Mouse (Mus musculus) intestine, embryonic 14.5 days (tissue): ENCODE measurements around the gene Zc3hc1. TPM values are rescaled to one million over a fixed set of nuclear protein-coding genes. Genes with fewer than 3 reads are reported as not detected.

Experiments used
- ATAC-seq: fragments of 200-750 bp; cut with Nextera tagmentation; replicated peaks from 2 replicates; pipeline ENCODE4 v1.8.0; 2017; ENCODE audit warnings: low read depth, moderate number of reproducible peaks, moderate TSS enrichment, moderate library complexity; ENCODE audit not compliant: low FRiP score, low TSS enrichment
- DNase-seq: peaks from one replicate; pipeline ENCODE4 v3.0.0-alpha.2; 2018; ENCODE audit warnings: low spot score
- H3K27ac ChIP-seq: fragments of 300-500 bp; sonication (generic); 2 replicates; pipeline ENCODE4 v1.5.1; 2014; ENCODE audit warnings: low read depth, mild to moderate bottlenecking, control low read depth
- H3K27me3 ChIP-seq: fragments of 300-500 bp; sonication (generic); replicated peaks from 2 replicates; pipeline ENCODE4 v1.6.1; 2014; ENCODE audit warnings: low read length, control low read depth; ENCODE audit not compliant: control insufficient read depth, insufficient read depth
- H3K36me3 ChIP-seq: fragments of 300-500 bp; sonication (generic); 2 replicates; pipeline ENCODE4 v1.6.1; 2014; ENCODE audit warnings: low read length, control low read depth; ENCODE audit not compliant: control insufficient read depth, insufficient read depth
- H3K4me1 ChIP-seq: fragments of 300-500 bp; sonication (generic); replicated peaks from 2 replicates; pipeline ENCODE4 v1.6.1; 2014; ENCODE audit warnings: low read length, control low read depth, mixed read lengths; ENCODE audit not compliant: control insufficient read depth, insufficient read depth
- H3K4me2 ChIP-seq: fragments of 300-500 bp; sonication (generic); 2 replicates; pipeline ENCODE4 v1.6.1; 2014; ENCODE audit warnings: low read length
- H3K4me3 ChIP-seq: fragments of 300-500 bp; sonication (generic); 2 replicates; pipeline ENCODE4 v1.5.1; 2014; ENCODE audit warnings: low read depth, low read length, control low read depth, mixed read lengths
- H3K9ac ChIP-seq: fragments of 300-500 bp; sonication (generic); 2 replicates; pipeline ENCODE4 v1.6.1; 2014; ENCODE audit warnings: mild to moderate bottlenecking, low read length
- H3K9me3 ChIP-seq: fragments of 300-500 bp; sonication (generic); 2 replicates; pipeline ENCODE4 v1.6.1; 2016; ENCODE audit warnings: low read length, control low read depth; ENCODE audit not compliant: control insufficient read depth
- WGBS: fragments of 180-500 bp; shearing (Covaris S2); extraction: QIAGEN DNeasy Blood & Tissue Kit; methylation state at CpG from one replicate; pipeline ENCODE4 v1.1.7; 2014; 5-methylcytosine and 5-hydroxymethylcytosine counted together
- polyA plus RNA-seq: library from polyadenylated mRNA; unstranded; fragments of >200 nt; fragmentation: Nextera tagmentation; extraction: Ambion mirVana; gene quantifications from 2 replicates; pipeline ENCODE4 v1.2.1, GENCODE M21; 2014

Zc3hc1 gene
- polyA plus RNA-seq, 1 experiment from 2014 or later: 50.4 TPM

- Histone ChIP-seq H3K9ac (no peak overlapping the region), H3K27ac (no peak overlapping the region), H3K4me3 (no peak overlapping the region), H3K27me3 (no peaks in the 10 kb centered on the region), H3K4me2 (no peak overlapping the region), H3K9me3 (no peaks in the 10 kb centered on the region), H3K4me1 (no peaks in the 10 kb centered on the region), H3K36me3 (no peaks in the 10 kb centered on the region)
- no peak for ATAC-seq
- WGBS: 67% methylated on average over 4 of the region's 4 CpGs
- DNase-seq: no peak
Measured at GRCm38 (mm10) chr6:30325932-30326501, 64.8 kb downstream of the Zc3hc1 start.

GRCm38 (mm10) chr6:30321002-30321401, 69.8 kb downstream of the Zc3hc1 start:
- Histone ChIP-seq H3K4me3 (no peak overlapping the region), H3K4me1 (no peaks in the 10 kb centered on the region), H3K27me3 (no peaks in the 10 kb centered on the region), H3K9ac (no peak overlapping the region), H3K36me3 (no peaks in the 10 kb centered on the region), H3K9me3 (no peaks in the 10 kb centered on the region), H3K27ac (no peak overlapping the region; the same call in 1 of the 2 replicates), H3K4me2 (no peak overlapping the region)
- no peak for DNase-seq
- ATAC-seq: no peak
- WGBS: 36% methylated on average over 4 of the region's 4 CpGs

GRCm38 (mm10) chr6:30319216-30319615, 71.6 kb downstream of the Zc3hc1 start:
- no peak overlapping the region for H3K9ac ChIP-seq
- no peak overlapping the region for H3K4me3 ChIP-seq
- ATAC-seq (no peak), DNase-seq (no peak)
- H3K9me3 ChIP-seq: no peaks in the 10 kb centered on the region
- H3K4me1 ChIP-seq: no peaks in the 10 kb centered on the region
- H3K4me2 ChIP-seq: no peak overlapping the region
- no peaks in the 10 kb centered on the region for H3K27me3 ChIP-seq
- WGBS: 76% methylated on average over 5 of the region's 5 CpGs
- H3K36me3 ChIP-seq: no peaks in the 10 kb centered on the region
- H3K27ac ChIP-seq: no peak overlapping the region

Other genes with a start within 250 kb of the Zc3hc1 start
- gene Ube2h, start 86.5 kb downstream of the Zc3hc1 start, polyA plus RNA-seq: 50.5 and 50.8 TPM in 2 replicates
- gene Klhdc10, start 10.8 kb upstream of the Zc3hc1 start, polyA plus RNA-seq: 23.1 and 24.1 TPM in 2 replicates
- 40.9 and 43.6 TPM in 2 replicates for gene Tmem209, start 118.8 kb upstream of the Zc3hc1 start, polyA plus RNA-seq
- not detected in 2 replicates for gene Ssmem1, start 118.8 kb upstream of the Zc3hc1 start, polyA plus RNA-seq
- 1.8 and 206 TPM in 2 replicates for gene Cpa2, start 150.6 kb upstream of the Zc3hc1 start, polyA plus RNA-seq
- gene Cpa4, start 177.3 kb upstream of the Zc3hc1 start, polyA plus RNA-seq: 0.73 and 0.93 TPM in 2 replicates
- gene Cpa5, start 220.0 kb upstream of the Zc3hc1 start, polyA plus RNA-seq: 0.19 and 0.23 TPM in 2 replicates
- gene Cpa1, start 248.2 kb upstream of the Zc3hc1 start, polyA plus RNA-seq: 2.6 and 167 TPM in 2 replicates